Mouse (Mus musculus): ENCODE data around the gene Sel1l3.

The Sel1l3 gene

GRCm38 (mm10) chr5:53212782-53213710 is 681 bp downstream of the Sel1l3 start:
- no peak for DNase-seq (ENCODE audit: low read depth)

GRCm38 (mm10) chr5:53212087-53212781 is 1.5 kb downstream of the Sel1l3 start:
- no peak for DNase-seq (ENCODE audit: low read depth)

- no peak for DNase-seq (ENCODE audit: low read depth)
These were observed 2.5 kb downstream of the Sel1l3 start for GRCm38 (mm10) chr5:53211241-53211640.

- DNase-seq (ENCODE audit: low read depth) = no peak
These were observed 3.2 kb downstream of the Sel1l3 start for GRCm38 (mm10) chr5:53210481-53210880.

GRCm38 (mm10) chr5:53209773-53210172 is 4.0 kb downstream of the Sel1l3 start:
- no peak for DNase-seq (ENCODE audit: low read depth)

- no peak for DNase-seq (ENCODE audit: low read depth)
These were observed 5.0 kb downstream of the Sel1l3 start for GRCm38 (mm10) chr5:53208731-53209130.

- DNase-seq (ENCODE audit: low read depth) = no peak
These were observed 7.2 kb downstream of the Sel1l3 start for GRCm38 (mm10) chr5:53206575-53206974.

- no peak for DNase-seq (ENCODE audit: low read depth)
These were observed 11.0 kb downstream of the Sel1l3 start for GRCm38 (mm10) chr5:53202748-53203147.

- no peak for DNase-seq (ENCODE audit: low read depth)
These were observed 12.9 kb downstream of the Sel1l3 start for GRCm38 (mm10) chr5:53200825-53201224.

- DNase-seq (ENCODE audit: low read depth) = no peak
These were observed 15.3 kb downstream of the Sel1l3 start for GRCm38 (mm10) chr5:53198408-53198807.

- DNase-seq (ENCODE audit: low read depth) = no peak
These were observed 17.2 kb downstream of the Sel1l3 start for GRCm38 (mm10) chr5:53196387-53197088.

- DNase-seq (ENCODE audit: low read depth) = no peak
These were observed 18.9 kb downstream of the Sel1l3 start for GRCm38 (mm10) chr5:53194841-53195240.

GRCm38 (mm10) chr5:53194421-53194820 is 19.3 kb downstream of the Sel1l3 start:
- no peak for DNase-seq (ENCODE audit: low read depth)

GRCm38 (mm10) chr5:53193092-53194030 is 20.4 kb downstream of the Sel1l3 start:
- DNase-seq (ENCODE audit: low read depth) = no peak

GRCm38 (mm10) chr5:53188608-53189007 is 25.1 kb downstream of the Sel1l3 start:
- no peak for DNase-seq (ENCODE audit: low read depth)

- no peak for DNase-seq (ENCODE audit: low read depth)
These were observed 26.5 kb downstream of the Sel1l3 start for GRCm38 (mm10) chr5:53187245-53187644.

GRCm38 (mm10) chr5:53185803-53186202 is 27.9 kb downstream of the Sel1l3 start:
- no peak for DNase-seq (ENCODE audit: low read depth)

- no peak for DNase-seq (ENCODE audit: low read depth)
These were observed 33.8 kb downstream of the Sel1l3 start for GRCm38 (mm10) chr5:53179965-53180364.

- DNase-seq (ENCODE audit: low read depth) = no peak
These were observed 37.0 kb downstream of the Sel1l3 start for GRCm38 (mm10) chr5:53176703-53177102.

GRCm38 (mm10) chr5:53176075-53176474 is 37.7 kb downstream of the Sel1l3 start:
- no peak for DNase-seq (ENCODE audit: low read depth)

GRCm38 (mm10) chr5:53175195-53175594 is 38.5 kb downstream of the Sel1l3 start:
- no peak for DNase-seq (ENCODE audit: low read depth)
